Mouse (Mus musculus) cerebellum, adult 2 months (tissue): ENCODE data around the gene Capn15.
A peak's percentile ranks its signal among the peaks of the same experiment; 100 is the strongest.

Experiments
- CTCF ChIP-seq: fragments of 200-500 bp; IDR thresholded peaks from 2 replicates; pipeline ENCODE4 v1.5.1; 2011; ENCODE audit warnings: low read depth, mild to moderate bottlenecking, control low read depth, low read length, moderate library complexity, borderline replicate concordance; ENCODE audit not compliant: insufficient read depth
- POLR2A ChIP-seq: fragments of 200-500 bp; IDR thresholded peaks from 2 replicates; pipeline ENCODE4 v1.6.1; 2011; ENCODE audit warnings: low read length, control low read depth, borderline replicate concordance; ENCODE audit not compliant: insufficient read depth

- 0 out of 2 replicates have a peak, but pooled peaks have one; percentile 16 for TF ChIP-seq POLR2A
- no peak for TF ChIP-seq CTCF
Measured at GRCm38 (mm10) chr17:25956201-25956600, 29.4 kb downstream of the Capn15 start.
